Mouse (Mus musculus) limb, embryonic 15.5 days (tissue): ENCODE measurements around the gene Padi2. TPM values are rescaled to one million over a fixed set of nuclear protein-coding genes. Genes with fewer than 3 reads are reported as not detected.

Source experiments
- ATAC-seq: fragments of 200-750 bp; cut with Nextera tagmentation; 2 replicates; pipeline ENCODE4 v1.8.0; 2017; ENCODE audit warnings: low read depth, moderate TSS enrichment; ENCODE audit not compliant: insufficient number of reproducible peaks, low FRiP score, low TSS enrichment
- H3K27ac ChIP-seq: fragments of 300-500 bp; sonication (generic); 2 replicates; pipeline ENCODE4 v1.5.1; 2015; ENCODE audit warnings: moderate library complexity, mild to moderate bottlenecking, inconsistent platforms
- H3K27me3 ChIP-seq: fragments of 300-500 bp; sonication (generic); 2 replicates; pipeline ENCODE4 v1.6.1; 2015; ENCODE audit warnings: inconsistent platforms
- H3K36me3 ChIP-seq: fragments of 300-500 bp; sonication (generic); 2 replicates; pipeline ENCODE4 v1.6.1; 2015; ENCODE audit warnings: inconsistent platforms
- H3K4me1 ChIP-seq: fragments of 300-500 bp; sonication (generic); 2 replicates; pipeline ENCODE4 v1.6.1; 2015; ENCODE audit warnings: inconsistent platforms
- H3K4me2 ChIP-seq: fragments of 300-500 bp; sonication (generic); 2 replicates; pipeline ENCODE4 v1.6.1; 2015; ENCODE audit warnings: mild to moderate bottlenecking, inconsistent platforms
- H3K4me3 ChIP-seq: fragments of 300-500 bp; sonication (generic); 2 replicates; pipeline ENCODE4 v1.5.1; 2015; ENCODE audit warnings: mild to moderate bottlenecking, inconsistent platforms
- H3K9ac ChIP-seq: fragments of 300-500 bp; sonication (generic); 2 replicates; pipeline ENCODE4 v1.6.1; 2015; ENCODE audit warnings: inconsistent platforms
- H3K9me3 ChIP-seq: fragments of 300-500 bp; sonication (generic); 2 replicates; pipeline ENCODE4 v1.6.1; 2016; ENCODE audit warnings: inconsistent platforms
- WGBS: fragments of 180-500 bp; shearing (Covaris S2); methylation state at CpG from one replicate; pipeline ENCODE4 v1.1.7; 2015; 5-methylcytosine and 5-hydroxymethylcytosine counted together
- polyA plus RNA-seq: library from polyadenylated mRNA; unstranded; fragments of >200 nt; fragmentation: Nextera tagmentation; extraction: Ambion mirVana; gene quantifications from 2 replicates; pipeline ENCODE4 v1.2.1, GENCODE M21; 2015

The Padi2 gene
- polyA plus RNA-seq, 1 experiment from 2014 or later, result 4.3 TPM

DNA sequence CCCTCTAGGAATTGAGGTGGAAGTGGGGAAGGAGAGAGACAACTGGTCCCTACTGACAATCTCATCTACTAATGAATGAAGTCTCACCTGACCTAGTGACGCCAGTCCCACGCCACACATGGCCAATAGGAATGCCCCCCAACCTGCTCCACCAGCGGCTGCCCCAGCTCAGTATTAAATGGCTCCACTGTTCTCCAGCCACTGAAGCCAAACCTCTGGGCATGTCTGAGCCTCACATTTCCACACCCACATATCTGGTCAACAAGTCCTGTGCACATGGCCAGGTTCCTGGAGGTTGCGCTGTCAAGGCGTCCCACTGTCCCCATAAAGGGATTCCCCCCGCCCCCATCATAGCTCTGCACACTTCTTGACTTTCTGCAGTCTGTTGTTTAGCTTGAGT, 78.4 kb downstream of the Padi2 start:
- H3K4me3 ChIP-seq, result no peak overlapping the region
- H3K4me2 ChIP-seq, result no peak overlapping the region
- H3K36me3 ChIP-seq, result peaks cover 9% of the 10 kb centered on the region
- no peak overlapping the region for H3K9ac ChIP-seq
- H3K4me1 ChIP-seq, result peaks cover 44% of the 10 kb centered on the region
- H3K27me3 ChIP-seq, result no peaks in the 10 kb centered on the region
- H3K27ac ChIP-seq, result no peak overlapping the region
- no peaks in the 10 kb centered on the region for H3K9me3 ChIP-seq
- WGBS, result 72% methylated on average over 6 of the region's 6 CpGs
- ATAC-seq, result no peak

DNA sequence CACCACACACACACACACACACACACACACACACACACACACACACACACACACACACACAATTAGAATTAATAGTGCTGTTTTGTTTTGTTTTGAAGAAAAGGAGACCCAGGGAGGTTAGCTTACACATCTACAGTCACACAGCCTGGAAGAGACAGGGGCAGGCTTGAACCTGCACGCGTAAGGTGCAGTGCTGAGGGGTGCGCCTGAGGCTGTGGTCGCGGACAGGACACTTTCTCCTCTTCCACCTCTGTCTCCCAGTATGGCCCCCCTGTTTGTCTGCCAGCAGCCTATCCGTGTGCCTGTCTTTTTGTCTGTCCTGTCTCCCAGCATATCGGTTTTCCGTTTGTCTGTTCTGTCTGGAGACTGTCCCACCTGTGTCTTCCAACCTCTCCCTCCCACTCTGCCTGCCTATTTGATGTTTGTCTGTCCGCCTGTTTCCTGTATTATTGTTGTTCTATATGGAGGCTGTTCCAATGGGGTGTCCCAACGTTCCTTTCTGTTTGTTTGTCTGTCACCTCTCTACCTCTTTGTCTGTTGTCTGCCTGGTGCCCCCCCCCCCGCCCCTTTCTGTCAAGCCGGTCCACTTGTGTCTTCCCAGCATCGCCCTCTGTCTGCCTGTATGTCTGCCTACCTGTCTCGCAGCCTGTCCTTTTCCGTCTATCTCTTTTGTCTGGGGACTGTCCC, 80.0 kb downstream of the Padi2 start:
- peak overlapping the region; percentile 97 for H3K4me3 ChIP-seq
- peak overlapping the region; percentile 91 for H3K9ac ChIP-seq
- peak overlapping the region; percentile 72 for H3K4me2 ChIP-seq
- H3K9me3 ChIP-seq, result no peaks in the 10 kb centered on the region
- no peaks in the 10 kb centered on the region for H3K36me3 ChIP-seq
- WGBS, result 26% methylated on average over 14 of the region's 15 CpGs
- peaks cover 45% of the 10 kb centered on the region for H3K4me1 ChIP-seq
- no peak overlapping the region for H3K27ac ChIP-seq
- 0 out of 2 replicates have a peak, but pooled peaks have one; percentile 4 for ATAC-seq
- H3K27me3 ChIP-seq, result no peaks in the 10 kb centered on the region

DNA sequence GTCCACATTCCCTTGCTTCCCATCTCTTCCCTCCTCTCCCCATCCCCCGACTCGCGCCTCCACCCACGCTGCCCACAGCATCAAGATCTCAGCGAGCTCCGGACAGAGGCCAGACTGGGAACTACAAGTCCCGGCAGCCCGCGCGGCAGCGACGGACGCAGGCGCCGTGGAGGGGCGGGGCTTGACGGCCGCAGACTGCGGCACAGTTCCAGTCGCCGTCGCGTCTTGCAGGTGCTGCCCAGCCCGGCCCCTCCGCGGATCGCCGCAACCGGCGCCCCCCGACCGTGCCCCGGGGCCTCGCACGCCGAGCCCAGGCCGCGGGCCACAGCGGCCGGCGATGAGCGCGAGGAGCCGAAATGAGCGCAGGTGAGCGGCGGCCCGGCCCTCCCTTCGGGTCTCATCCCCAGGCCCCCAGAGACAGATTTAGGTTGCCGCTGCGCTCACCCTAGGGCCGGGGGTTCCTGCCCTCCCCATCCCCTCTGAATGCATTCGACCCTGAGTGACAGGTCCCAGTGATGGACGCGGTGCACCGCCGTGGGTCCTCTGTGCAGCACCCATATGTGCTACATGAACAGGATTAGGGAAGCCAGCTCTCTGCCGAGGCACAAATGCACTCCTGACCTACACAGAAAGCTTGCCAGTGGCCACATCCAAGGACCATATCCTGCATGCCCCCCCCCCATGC, 80.7 kb downstream of the Padi2 start, which contains the start of gene Atp13a2:
TSS of gene Atp13a2 (plus strand) at position 163 of the 685 bp plus-strand sequence.
- peaks cover 45% of the 10 kb centered on the region for H3K4me1 ChIP-seq
- peak within 1 kb of the TSS; percentile 91 for H3K9ac ChIP-seq
- no peaks in the 10 kb centered on the region for H3K9me3 ChIP-seq
- H3K36me3 ChIP-seq, result peaks cover 6% of the 10 kb centered on the region; the same call in 1 of the 2 replicates
- 0 out of 2 replicates have a peak within 1 kb of the TSS, but pooled peaks have one; percentile 38 for H3K27ac ChIP-seq
- peak within 1 kb of the TSS; percentile 72 for H3K4me2 ChIP-seq
- H3K4me3 ChIP-seq, result peak within 1 kb of the TSS; percentile 97
- under 1% methylated on average over 57 of the region's 58 CpGs for WGBS
- ATAC-seq, result peak; percentile 76
- no peaks in the 10 kb centered on the region for H3K27me3 ChIP-seq

DNA sequence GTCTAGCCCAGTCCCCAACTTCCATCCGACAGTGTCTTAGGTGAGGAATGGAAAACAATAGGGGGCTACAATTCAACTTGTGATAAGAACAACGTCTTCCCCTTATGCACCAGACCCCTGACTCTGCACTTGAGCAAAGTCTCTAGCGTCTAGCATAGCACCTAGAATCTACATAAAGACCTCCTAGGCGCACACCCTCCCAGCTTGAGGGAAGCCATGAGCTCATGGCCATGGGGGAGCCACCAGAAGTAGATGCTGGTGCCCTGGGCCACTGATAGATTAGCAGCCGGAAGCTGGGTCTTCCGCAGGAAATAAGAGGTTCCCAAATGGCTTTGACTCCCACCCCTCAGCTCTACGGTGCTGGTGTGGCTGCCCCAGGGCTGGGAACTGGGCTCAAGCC, 81.3 kb downstream of the Padi2 start:
- H3K36me3 ChIP-seq, result peaks cover 12% of the 10 kb centered on the region
- no peak overlapping the region for H3K27ac ChIP-seq
- no peaks in the 10 kb centered on the region for H3K27me3 ChIP-seq
- H3K4me3 ChIP-seq, result peak overlapping the region; percentile 97
- 32% methylated on average over 7 of the region's 7 CpGs for WGBS
- peak overlapping the region; percentile 72 for H3K4me2 ChIP-seq
- peaks cover 45% of the 10 kb centered on the region for H3K4me1 ChIP-seq
- no peaks in the 10 kb centered on the region for H3K9me3 ChIP-seq
- H3K9ac ChIP-seq, result peak overlapping the region; percentile 91
- ATAC-seq, result no peak

DNA sequence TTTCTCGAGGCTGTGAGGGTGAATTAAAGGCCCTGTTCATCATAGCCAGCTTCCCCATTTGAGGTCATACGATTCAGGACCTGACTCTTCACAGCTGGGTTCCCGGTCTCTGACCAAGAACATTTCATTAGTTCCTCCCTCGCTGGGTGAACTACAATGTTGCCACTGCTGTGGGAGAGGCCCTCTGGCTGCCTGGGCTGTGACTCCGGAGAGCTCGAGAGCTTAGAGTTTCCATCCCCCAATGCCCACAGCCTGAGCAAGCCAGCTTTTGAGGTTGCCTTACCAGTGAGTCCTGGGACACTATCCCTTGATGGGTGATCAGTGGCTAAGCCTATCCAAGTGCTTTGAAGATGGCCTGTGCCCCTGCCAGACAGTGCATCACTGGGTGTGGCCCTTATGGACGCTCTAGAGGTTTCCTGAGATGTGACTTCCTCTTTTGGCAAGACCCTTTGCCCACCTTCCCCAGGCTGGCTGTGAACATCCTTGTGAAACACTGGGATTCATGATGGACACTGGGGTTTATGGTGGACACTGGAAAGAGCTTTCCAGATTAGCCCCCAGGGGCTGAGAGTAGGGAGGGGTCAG, 82.7 kb downstream of the Padi2 start:
- Histone ChIP-seq H3K4me2 (no peak overlapping the region), H3K36me3 (peaks cover 23% of the 10 kb centered on the region), H3K9ac (no peak overlapping the region), H3K27me3 (no peaks in the 10 kb centered on the region), H3K9me3 (no peaks in the 10 kb centered on the region), H3K4me1 (peaks cover 34% of the 10 kb centered on the region), H3K27ac (no peak overlapping the region), H3K4me3 (no peak overlapping the region)
- 51% methylated on average over 7 of the region's 7 CpGs for WGBS
- no peak for ATAC-seq

DNA sequence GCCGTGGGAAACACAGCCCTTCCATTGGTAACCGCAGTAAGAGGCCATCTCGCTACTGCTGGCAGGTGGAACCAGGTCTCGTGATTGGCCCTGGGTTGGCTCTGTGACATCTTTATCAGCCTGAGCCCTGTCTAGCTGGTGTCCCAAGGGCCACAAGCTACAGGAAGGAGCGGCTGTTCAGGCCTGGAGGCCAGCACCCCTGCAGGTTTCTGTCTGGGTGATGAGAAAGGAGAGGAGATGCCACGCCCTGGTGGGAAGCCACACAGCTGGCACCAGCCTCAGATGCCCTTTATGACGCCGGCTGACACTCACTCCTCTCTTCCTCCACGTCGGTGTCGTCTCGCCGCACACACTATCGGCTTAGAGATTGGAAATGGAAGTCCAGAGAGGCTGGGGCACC, 83.3 kb downstream of the Padi2 start:
- Histone ChIP-seq H3K9me3 (no peaks in the 10 kb centered on the region), H3K4me2 (no peak overlapping the region), H3K4me3 (no peak overlapping the region), H3K27me3 (no peaks in the 10 kb centered on the region), H3K9ac (no peak overlapping the region), H3K36me3 (peaks cover 30% of the 10 kb centered on the region), H3K4me1 (peaks cover 34% of the 10 kb centered on the region), H3K27ac (no peak overlapping the region)
- no peak for ATAC-seq
- 90% methylated on average over 14 of the region's 14 CpGs for whole genome bisulfite sequencing

DNA sequence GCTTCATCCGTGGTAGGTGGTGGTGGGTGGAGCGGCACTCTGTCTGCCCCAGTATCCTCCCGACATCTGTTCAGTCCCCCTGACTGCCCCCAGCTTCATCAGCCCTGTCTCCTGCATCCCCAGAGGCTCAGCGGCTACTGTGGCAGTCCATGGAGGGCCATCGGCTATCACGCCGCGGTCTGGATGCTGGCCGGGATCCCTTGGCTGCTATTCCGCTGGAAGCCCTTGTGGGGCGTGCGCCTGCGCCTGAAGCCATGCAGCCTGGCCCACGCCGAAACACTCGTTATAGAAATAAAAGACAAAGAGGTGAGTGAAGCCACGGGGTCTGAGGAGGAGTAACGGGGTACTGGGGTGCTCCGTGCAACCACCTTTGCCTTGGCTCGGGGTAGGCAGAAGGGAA, 86.1 kb downstream of the Padi2 start:
- Histone ChIP-seq H3K9me3 (no peaks in the 10 kb centered on the region), H3K4me2 (no peak overlapping the region), H3K27me3 (no peaks in the 10 kb centered on the region), H3K9ac (no peak overlapping the region), H3K27ac (no peak overlapping the region), H3K36me3 (peaks cover 57% of the 10 kb centered on the region), H3K4me3 (no peak overlapping the region), H3K4me1 (peaks cover 24% of the 10 kb centered on the region)
- ATAC-seq, result no peak
- 84% methylated on average over 20 of the region's 20 CpGs for WGBS

DNA sequence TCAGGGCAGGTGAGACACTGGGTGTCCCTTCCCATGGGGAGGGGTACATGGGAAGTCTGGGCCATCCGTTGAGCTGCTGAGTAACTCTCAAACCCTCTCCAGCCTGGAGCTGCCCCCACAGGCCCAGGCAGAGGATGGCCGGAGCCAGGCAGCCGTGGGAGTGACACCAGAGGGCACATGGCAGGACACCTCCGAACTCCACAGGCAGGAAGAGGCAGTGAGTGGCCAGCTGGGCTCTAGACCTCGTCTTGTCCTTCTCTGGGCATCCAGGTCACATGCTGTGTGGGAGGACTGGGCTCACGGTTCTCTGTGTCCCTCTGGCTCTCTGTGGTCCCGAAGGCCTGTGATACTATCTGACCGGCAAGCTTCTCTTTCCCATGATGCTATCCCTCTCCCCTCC, 87.7 kb downstream of the Padi2 start:
- no peak for ATAC-seq
- Histone ChIP-seq H3K9me3 (no peaks in the 10 kb centered on the region), H3K27me3 (no peaks in the 10 kb centered on the region), H3K4me2 (no peak overlapping the region), H3K36me3 (peaks cover 71% of the 10 kb centered on the region), H3K27ac (no peak overlapping the region), H3K4me3 (no peak overlapping the region), H3K9ac (no peak overlapping the region), H3K4me1 (peaks cover 8% of the 10 kb centered on the region; the same call in 1 of the 2 replicates)
- WGBS, result 86% methylated on average over 8 of the region's 8 CpGs

DNA sequence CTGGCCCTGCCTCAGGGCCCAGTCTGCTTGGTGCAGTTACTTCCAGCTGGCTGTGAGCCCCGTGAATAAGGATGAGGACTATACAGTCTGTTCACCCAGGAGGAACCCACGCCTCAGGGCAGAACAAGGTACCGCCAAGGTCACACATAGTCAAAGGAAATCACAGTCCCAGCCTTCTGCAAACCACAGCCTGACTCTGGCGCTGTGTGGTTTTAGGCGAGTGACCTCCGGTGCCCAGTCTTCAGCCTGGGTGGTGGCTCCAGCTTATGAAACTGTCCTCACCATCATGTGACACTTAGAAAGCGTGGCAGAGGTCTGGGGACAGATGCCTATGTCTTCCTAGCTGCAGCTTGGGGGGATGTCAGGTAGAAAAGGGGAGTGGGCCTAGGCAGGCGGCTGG, 89.7 kb downstream of the Padi2 start:
- Histone ChIP-seq H3K27me3 (no peaks in the 10 kb centered on the region), H3K9me3 (no peaks in the 10 kb centered on the region), H3K4me3 (no peak overlapping the region), H3K36me3 (peaks cover 91% of the 10 kb centered on the region), H3K4me1 (no peaks in the 10 kb centered on the region), H3K4me2 (no peak overlapping the region), H3K27ac (no peak overlapping the region), H3K9ac (no peak overlapping the region)
- 93% methylated on average over 8 of the region's 8 CpGs for WGBS
- no peak for ATAC-seq

DNA sequence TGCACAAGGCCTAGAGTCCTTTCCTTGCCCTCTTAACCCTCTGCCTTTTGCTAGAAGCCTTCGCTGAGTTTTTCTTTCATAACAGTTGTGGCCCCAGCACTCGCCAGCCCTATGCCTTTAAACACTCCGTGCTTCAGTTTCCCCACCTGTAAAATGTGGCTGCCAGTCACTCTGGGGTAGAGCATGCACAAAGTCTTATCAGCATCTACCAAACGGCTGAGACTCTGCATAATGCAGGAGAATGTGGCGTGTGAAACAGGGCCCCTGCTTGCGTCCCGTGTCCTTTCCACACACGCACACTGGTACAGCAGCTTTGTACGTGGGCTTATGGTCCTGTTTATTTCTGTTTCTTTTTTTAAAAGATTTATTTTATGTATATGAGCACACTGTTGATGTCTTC, 90.7 kb downstream of the Padi2 start:
- Histone ChIP-seq H3K4me3 (no peak overlapping the region), H3K27ac (no peak overlapping the region), H3K27me3 (no peaks in the 10 kb centered on the region), H3K36me3 (peaks cover 96% of the 10 kb centered on the region), H3K9ac (no peak overlapping the region), H3K9me3 (no peaks in the 10 kb centered on the region), H3K4me1 (no peaks in the 10 kb centered on the region), H3K4me2 (no peak overlapping the region)
- no peak for ATAC-seq
- 93% methylated on average over 9 of the region's 9 CpGs for WGBS
